Mouse (Mus musculus) brown adipose tissue, adult 24 weeks (tissue): ENCODE measurements around the gene Cacna1d. TPM values are rescaled to one million over a fixed set of nuclear protein-coding genes. Genes with fewer than 3 reads are reported as not detected.

Experiments used
- H3K27ac ChIP-seq: fragments of 200-500 bp; replicated peaks from 2 replicates; pipeline ENCODE4 v1.5.1; 2012; ENCODE audit warnings: low read depth, mild to moderate bottlenecking, low read length
- H3K4me1 ChIP-seq: fragments of 200-500 bp; 2 replicates; pipeline ENCODE4 v1.6.1; 2012; ENCODE audit warnings: low read length, mixed read lengths; ENCODE audit not compliant: control insufficient read depth, insufficient read depth, insufficient read length
- H3K4me3 ChIP-seq: fragments of 200-500 bp; 2 replicates; pipeline ENCODE4 v1.5.1; 2012; ENCODE audit warnings: low read depth, mild to moderate bottlenecking, low read length, moderate library complexity; ENCODE audit not compliant: insufficient read depth
- polyA plus RNA-seq: library from polyadenylated mRNA; stranded (reverse); fragments of >200 nt; gene quantifications from 2 replicates; pipeline ENCODE4 v1.2.4, GENCODE M21; 2012; ENCODE audit not compliant: missing spikeins, insufficient read depth, insufficient read length

The Cacna1d gene
- polyA plus RNA-seq, 1 experiment = not detected

DNA sequence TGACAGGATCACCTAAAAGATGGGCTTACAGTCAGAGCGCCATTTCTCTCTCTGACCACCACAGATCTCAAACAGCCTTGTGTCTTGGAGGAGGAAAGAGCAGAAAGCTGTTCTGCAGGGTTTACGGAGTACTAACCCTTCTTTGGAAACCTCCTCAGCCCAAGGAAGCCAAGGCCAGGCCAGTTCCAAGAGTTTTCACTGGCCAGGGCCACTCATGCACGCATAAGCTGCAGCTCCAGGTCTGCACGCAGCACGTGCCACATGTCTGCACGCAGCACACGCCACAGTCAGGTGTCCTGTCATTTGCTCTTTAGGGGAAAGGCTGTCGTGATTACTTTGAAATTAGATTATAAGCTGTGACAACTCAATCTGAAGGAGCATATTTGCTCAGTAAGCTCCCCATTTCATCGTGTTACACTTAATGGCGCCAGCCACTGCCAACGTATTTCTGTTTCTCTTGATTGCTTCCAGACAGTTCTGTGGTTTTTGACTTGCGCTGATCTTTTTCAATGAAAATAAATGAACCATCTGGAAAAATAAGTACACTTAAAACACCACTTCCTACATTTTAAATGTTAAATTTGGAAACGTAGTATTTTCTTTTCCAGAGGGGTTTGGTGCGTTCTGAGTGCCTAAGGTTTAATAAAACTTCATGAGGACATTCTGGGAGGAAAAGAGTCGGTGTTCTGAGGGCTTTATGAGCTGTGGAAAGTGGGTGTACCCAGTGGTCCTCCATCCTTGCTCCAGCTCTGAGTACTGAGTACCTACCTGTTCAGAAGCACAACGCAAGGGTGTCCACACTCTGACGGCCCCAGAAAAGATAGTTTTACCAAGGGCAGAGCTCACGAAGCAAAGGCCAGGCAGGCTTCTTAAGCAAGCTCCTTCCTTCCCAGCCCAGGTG is 308.4 kb downstream of the Cacna1d start:
- no peak overlapping the region for H3K4me3 ChIP-seq
- H3K4me1 ChIP-seq = no peaks in the 10 kb centered on the region
- H3K27ac ChIP-seq = no peak overlapping the region

DNA sequence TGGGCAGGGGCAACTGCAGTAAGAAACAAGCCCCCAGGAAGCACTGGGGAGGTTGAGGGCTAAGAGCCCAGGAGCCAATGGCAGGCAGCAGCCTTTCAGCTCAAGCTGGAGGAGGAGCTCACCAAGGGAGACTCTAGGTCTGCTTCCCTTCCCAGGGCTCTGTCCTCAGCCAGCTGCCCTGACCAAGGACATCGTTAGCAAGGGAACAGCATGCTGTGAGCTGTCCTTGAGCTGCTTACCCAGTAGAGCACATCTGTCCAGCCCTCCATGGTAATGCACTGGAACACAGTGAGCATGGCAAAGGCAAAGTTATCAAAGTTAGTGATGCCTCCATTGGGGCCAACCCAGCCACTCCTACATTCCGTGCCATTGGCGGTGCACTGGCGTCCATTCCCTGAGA is 312.9 kb downstream of the Cacna1d start:
- Histone ChIP-seq H3K4me3 (no peak overlapping the region), H3K4me1 (no peaks in the 10 kb centered on the region), H3K27ac (no peak overlapping the region)

DNA sequence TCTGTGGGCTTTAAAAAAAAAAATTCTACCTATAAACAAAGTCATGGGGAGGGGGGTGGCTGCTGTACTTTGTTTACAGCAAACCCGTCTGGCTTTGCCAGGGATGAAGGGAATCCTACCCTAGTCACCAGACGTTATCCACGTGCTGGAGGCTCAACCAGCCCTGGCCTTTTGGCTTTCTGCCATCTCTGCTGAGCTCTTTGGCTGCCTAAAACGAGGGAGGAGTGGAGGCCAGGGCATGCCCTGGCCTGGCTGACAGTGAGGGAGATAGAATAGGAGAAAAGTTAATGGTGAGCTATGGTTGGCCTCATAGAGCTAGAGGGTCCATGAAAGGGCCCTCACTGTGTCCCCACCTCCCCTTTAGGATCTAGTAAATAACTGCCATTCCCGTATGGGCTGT is 313.4 kb downstream of the Cacna1d start:
- Histone ChIP-seq H3K27ac (no peak overlapping the region), H3K4me3 (no peak overlapping the region)

DNA sequence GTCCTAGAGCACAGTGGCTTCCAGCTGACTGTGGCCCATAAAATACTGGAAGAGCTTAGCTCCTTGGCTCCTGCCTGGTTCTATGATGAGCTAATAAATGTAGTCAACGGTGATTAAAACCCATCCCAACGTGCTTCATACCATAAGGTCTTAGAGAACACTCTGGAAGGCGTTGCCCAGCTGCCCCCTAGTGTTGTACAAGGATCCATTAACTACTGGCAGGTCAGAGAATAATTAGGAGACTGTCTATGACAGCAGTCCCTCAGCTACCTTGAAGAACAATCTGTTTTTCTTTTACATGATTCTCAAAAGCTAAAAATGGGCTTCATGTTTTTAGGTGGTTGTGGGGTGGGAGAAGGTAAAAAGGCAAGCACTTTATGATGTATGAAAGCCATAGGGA is 315.9 kb downstream of the Cacna1d start:
- Histone ChIP-seq H3K4me1 (no peaks in the 10 kb centered on the region), H3K27ac (no peak overlapping the region), H3K4me3 (no peak overlapping the region)

More for the DNA sequence above, 313.4 kb downstream of the Cacna1d start:
- no peaks in the 10 kb centered on the region for H3K4me1 ChIP-seq

DNA sequence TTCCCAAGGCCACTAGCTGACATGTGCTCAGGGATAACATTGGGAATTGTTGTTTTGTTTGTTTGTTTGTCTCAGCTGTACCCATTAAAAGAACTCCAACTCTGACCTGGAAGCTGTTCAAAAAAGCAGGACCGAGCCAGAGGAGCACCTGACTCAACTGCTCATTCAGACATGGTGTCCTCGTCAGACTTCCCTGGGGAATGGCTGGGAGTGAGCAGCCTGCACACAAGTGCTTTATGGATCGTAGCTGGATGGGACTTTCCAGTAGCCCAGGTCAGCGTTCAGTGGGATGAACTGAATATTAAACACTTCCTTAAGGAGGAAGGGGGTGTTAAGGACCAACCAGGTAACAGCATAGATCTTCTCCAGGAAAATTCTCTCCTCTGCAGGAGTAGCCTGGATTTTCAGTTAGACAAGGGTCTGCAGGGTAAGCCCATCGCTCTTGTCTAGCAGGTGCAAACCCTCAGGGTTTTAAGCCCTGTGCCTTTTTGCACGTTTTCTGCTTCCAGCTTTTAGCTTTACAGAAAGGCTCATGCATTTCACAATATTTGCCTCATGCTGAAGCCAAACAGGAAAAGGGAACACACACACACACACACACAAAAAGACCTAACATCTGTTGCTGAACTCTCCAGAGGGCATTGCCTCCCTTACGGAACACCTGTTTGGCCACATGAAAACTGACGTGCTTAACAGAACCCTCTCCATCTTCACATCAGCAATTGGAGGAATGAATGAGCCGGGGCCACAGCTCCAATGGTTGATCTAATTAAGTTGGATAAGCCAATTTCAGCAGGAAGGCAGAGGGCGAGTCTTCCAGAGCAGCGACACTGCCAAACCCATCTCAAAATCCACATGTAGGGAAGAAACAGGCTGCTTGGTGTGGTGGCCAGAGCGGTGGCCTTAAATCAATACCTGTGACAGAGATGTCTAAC is 318.2 kb downstream of the Cacna1d start:
- Histone ChIP-seq H3K27ac (no peak overlapping the region), H3K4me1 (no peaks in the 10 kb centered on the region), H3K4me3 (no peak overlapping the region)

DNA sequence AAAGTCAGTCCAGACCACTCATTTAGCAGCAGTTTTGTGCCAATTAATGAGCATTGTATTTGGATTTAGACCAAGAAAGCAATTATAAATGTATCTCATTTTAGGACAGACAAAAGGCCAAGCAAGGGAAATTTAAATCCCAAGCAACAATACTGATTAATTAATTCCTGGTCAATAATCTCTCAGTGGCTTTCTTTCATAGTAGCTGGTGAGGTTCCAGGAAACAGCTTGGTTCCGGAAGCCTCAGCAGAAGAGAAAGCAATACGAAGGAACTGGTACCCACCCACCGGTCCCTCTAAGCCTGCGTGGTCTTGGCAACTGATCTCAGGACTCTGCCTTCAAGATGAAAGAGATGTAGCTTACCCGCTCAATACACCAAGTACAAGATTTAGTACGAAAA is 319.7 kb downstream of the Cacna1d start:
- Histone ChIP-seq H3K4me3 (no peak overlapping the region), H3K4me1 (no peaks in the 10 kb centered on the region), H3K27ac (no peak overlapping the region)

DNA sequence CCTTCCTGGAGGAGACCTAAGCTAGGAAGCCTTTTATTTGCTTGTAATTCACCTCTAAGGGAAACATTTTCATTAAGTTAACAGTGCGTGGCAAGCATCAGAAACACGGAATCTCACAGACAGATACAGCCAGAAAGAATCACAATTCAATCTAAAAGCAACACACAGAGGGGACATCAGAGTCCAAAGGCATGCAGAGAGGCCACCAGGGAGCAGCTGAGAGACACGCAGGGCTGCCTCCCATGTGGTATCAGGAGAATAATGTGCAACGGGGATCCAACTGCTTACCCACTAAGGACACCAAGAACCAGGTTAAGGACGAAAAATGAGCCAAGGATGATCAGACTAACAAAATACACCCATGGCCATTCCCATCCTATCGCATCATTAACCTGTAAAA is 320.2 kb downstream of the Cacna1d start:
- H3K4me3 ChIP-seq = no peak overlapping the region
- H3K4me1 ChIP-seq = no peaks in the 10 kb centered on the region
- no peak overlapping the region for H3K27ac ChIP-seq

DNA sequence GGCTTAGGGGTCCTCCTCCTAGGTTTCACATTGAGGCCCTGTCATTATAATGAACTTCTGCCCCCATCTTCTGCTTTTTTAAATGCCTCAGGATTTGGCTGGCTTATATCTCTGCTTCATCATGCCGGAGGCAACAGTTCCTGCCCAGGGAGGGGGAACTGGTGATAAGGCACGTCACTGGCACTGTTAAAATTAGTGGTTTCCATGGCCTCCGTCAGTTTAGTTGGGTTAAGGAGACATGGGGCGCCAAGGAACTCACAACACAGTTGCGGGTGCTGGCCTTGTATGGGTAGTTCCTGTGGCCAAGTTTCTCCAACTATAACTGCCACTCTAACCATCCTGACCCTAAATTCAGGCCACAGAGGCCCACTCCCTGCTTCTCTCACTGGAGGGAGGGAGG is 321.8 kb downstream of the Cacna1d start:
- Histone ChIP-seq H3K4me1 (no peaks in the 10 kb centered on the region), H3K4me3 (no peak overlapping the region), H3K27ac (no peak overlapping the region)

DNA sequence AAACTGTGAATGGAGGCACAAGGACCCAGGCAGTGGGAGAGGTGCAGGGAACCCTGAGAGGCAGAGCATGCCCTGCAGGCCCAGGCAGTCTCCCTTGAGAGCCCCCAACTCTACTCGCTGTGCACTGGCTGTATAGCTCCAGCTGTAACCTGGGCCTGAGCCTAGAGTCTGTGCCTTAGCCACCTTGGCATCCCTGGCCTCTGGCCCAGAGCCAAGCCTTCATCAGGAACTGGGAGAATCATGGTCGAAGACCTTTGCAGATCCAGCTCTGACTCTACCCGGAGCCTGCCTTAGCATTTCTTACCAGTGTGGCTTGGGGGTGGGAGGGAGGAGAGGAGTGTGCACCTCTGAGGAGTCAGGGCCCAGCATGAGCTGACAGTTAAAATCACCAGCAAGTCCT is 322.4 kb downstream of the Cacna1d start:
- H3K27ac ChIP-seq = no peak overlapping the region
- H3K4me3 ChIP-seq = no peak overlapping the region
- H3K4me1 ChIP-seq = no peaks in the 10 kb centered on the region

DNA sequence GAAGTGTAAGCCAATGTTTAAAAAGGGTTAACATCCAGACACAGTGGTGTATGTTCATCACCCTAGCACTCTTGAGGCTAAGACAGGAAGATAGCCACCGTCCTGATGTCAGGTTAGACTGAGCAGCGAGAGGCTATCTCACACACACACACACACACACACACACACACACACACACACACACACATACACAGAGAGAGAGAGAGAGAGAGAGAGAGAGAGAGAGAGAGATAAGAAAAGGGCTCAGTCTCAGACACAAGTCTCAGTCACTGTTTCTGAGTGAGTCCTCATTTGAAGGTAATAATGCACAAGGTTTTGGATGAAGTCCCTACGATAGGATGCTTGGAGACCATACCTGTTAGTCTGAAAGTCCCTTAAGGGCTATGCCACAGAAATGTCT is 322.9 kb downstream of the Cacna1d start:
- Histone ChIP-seq H3K4me3 (no peak overlapping the region), H3K27ac (no peak overlapping the region), H3K4me1 (no peaks in the 10 kb centered on the region)

DNA sequence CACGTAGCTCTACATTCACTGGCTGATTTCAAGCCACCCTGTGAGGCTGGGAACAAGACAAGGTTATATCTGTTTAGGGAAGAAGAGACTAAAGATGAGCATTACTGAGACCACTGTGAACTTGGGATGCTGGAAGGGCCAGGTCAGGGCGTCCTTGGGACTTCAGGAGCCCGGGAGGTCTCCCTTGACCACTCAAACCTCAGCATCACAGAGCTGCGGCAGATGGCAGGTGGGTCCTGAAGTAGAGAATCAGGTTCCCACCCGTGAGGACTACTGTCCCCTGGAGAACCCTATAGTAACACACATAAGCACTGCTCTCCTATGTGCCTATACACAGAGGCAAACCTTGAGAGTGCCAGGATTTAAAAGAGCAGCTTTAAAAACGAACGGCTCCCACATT is 323.6 kb downstream of the Cacna1d start:
- no peak overlapping the region for H3K4me3 ChIP-seq
- no peak overlapping the region for H3K27ac ChIP-seq
- no peaks in the 10 kb centered on the region for H3K4me1 ChIP-seq

DNA sequence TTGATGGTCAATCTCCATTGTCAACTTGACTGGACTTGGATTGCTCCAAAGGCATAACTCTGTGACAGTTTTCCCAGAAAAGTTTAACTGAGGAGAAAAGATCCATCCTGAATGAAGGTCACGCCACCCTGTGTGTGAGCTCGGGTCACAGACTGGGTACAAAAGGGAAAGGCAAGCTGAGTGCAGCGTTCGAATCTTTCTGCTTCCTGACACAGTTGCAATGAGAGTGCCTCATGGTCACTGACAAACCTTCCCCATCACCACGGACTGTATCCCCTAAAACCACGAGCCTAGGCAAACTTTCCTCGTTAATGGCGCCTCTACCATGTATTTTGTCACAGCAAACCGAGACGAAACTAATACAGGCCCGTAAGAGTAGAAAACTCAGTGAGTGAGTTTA is 325.2 kb downstream of the Cacna1d start:
- Histone ChIP-seq H3K4me3 (no peak overlapping the region), H3K4me1 (no peaks in the 10 kb centered on the region), H3K27ac (no peak overlapping the region)

DNA sequence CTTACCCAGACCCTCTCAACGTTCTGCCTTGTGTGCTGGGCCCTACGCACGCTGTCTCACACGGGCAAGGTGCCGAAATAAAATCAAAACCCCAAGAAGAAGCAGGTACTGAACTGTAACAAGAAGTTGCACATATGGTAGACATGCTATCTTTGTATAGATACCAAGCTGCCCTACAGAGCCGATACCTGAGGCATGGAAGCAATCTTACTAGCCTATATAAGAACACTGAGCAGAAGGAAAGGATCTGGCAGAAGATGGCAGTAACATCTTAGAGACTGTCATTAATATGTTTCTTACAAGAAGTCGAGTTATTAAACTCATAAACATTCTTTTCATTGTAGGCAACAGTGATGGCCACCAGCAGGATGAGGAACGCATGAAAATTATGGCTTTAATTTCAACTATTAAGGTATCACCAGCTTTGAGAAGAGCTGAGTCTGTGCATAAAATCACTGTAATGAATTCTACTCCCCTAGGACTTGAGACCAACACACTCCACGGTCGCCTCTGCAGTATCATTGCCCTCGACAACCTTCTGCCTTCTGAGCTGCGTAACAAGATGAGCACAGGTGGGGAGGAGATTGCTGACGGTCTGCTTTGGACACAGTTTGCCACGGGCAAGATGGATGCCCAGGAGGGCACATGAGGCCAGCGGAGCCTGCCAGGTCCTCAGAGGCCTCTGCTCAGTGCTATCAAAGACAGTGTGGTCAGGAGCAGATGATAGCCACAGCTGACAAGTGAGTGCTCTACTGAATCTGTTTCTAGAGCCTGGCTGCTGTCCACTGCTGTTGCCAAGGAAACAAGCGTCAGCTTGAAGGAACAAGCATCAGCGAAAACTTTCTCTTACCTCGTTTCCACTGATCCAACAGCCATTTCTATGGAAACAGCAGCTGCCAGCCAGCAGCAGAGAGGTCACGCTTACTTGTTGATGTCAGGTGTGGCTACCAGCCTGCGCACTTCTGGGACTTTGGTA is 327.2 kb downstream of the Cacna1d start:
- H3K4me3 ChIP-seq = no peak overlapping the region
- H3K4me1 ChIP-seq = no peaks in the 10 kb centered on the region
- no peak overlapping the region for H3K27ac ChIP-seq

DNA sequence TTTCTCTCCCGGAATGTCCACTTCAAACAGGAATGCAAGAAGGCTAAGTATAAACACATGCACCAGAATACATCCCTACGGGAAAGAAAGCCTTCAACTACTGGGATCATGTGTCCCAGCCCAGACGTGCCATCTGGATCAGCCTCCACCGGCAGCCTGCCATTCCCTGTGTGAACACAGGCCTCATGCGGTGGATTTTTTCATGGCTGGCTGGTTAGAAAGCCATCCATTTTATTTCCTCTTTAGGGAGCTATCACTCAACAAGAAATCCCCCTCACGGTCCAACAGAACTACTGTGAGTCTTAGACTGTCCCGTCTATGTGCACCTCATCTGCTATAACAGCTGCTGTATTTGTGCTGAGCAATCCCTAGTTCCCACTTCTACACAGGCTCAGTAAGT is 343.5 kb downstream of the Cacna1d start:
- H3K4me3 ChIP-seq = no peak overlapping the region

More for the DNA sequence above, 343.5 kb downstream of the Cacna1d start:
- H3K4me1 ChIP-seq = no peaks in the 10 kb centered on the region
- no peak overlapping the region for H3K27ac ChIP-seq
